Mouse (Mus musculus): Measurements from ENCODE around the gene P2ry14.

DNA sequence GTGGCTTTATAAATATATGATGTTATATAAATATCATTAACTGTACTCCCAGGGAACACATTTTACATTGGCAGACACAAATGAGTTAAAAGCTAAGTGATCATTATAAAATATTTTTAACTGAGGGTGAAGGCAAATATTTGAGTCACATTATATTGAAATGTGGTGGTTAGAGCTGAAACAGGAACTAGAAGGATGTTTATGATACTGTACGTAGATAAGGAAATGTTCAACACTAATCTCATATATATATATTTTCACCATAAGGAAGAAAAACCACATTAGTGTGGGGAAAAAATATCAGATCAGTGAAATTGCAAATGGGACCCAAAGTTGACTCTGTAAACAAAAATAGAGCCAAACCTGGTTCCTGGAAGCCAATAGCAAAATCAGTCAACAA lies 7.0 kb upstream of the P2ry14 start:
- TF ChIP-seq CTCF (IDR thresholded peaks at IDR 0.05; ENCODE audit: low read depth) = no peak
- no peak for TF ChIP-seq EP300 (IDR thresholded peaks at IDR 0.05; ENCODE audit: low read depth)

All from liver, embryonic 14.5 days (tissue).